Mouse (Mus musculus) thymus, postnatal 25 days (tissue): ENCODE data around the gene Fiz1.

Experiments
- DNase-seq: peaks from one replicate; pipeline ENCODE4 v3.0.0; 2022

Fiz1 gene

DNA sequence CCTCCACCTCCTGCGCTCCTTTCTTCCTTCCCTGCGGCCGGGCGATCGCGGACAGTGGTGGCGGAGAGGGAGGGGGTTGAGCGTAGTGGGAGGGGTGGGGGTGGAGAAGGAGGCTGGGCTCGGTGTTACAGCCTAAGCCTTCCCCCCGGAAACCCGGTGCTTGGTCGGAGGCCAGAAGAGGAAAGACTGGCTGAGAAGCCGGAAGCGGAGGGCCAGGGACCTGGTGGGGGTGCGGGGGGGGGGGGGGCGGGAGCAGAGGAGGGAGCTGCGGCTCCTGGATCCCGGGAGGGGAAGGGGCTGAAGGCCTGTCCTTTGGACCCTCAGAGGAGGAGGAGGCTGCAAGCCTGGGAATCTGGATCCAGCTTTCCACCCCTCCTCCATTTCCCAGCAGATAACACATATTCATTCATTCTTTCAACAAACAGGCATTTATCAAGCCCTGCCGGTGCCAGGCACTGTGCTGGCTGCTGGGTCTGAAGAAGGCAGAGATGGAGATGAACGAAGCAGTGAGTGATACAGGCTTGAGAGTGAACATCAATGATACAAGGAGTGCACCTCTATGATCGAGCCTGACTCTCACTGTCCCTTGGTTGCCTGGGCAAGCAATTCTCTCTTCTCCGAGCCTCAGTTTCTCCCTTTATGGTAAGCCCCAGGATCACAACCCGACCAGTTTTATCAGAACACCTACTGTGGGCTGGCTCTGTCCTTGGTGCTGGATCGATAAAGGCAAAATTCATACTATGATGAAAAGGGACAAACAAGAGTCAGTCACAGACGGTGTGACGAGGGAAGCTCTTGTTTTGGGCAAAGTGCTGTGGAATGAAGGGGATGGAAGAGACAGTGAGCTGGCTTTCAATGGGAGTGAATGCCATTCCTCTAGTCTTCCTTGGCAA lies 18.2 kb downstream of the Fiz1 start, which contains the start of gene Zfp579:
Gene Zfp579, minus strand, starts transcription at position 156 of the 893 bp plus-strand sequence.
- DNase-seq: peak; percentile 90

DNA sequence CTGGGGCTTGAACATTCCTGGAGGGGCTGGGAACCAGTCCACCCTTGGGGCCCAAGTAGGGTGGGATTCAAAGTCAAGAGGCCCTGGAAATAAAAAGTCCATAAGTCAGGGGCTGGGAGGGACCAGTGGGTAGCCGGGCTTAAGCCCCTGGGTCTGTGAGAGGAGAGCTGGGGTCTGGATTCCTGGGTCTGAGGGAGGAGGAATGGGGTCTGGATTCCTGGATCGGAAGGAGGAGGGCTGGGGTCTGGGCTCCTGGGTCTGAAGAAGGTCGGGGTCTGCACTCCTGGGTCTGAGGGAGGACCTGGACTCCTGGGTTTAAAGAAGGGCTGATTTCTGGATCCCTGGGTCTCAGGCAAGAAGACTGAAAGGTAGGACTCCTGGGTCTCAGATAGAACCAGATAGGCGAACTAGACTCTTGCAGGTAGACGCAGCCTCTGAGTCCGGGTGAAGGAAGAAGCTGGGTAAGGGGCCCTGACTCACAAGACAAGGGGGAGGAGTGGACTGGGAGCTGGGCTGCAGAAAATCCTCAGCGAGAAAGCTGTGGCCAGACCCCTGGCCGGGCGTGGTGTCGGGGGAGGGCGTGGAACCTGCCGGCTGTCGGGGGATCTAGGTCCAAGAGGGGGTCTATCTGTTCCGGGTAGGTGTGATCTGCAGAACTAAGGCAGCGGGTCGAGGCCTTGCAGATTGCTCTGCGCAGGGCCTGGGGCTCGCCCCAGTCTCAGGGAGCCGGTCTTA lies 19.1 kb downstream of the Fiz1 start:
- no peak for DNase-seq

DNA sequence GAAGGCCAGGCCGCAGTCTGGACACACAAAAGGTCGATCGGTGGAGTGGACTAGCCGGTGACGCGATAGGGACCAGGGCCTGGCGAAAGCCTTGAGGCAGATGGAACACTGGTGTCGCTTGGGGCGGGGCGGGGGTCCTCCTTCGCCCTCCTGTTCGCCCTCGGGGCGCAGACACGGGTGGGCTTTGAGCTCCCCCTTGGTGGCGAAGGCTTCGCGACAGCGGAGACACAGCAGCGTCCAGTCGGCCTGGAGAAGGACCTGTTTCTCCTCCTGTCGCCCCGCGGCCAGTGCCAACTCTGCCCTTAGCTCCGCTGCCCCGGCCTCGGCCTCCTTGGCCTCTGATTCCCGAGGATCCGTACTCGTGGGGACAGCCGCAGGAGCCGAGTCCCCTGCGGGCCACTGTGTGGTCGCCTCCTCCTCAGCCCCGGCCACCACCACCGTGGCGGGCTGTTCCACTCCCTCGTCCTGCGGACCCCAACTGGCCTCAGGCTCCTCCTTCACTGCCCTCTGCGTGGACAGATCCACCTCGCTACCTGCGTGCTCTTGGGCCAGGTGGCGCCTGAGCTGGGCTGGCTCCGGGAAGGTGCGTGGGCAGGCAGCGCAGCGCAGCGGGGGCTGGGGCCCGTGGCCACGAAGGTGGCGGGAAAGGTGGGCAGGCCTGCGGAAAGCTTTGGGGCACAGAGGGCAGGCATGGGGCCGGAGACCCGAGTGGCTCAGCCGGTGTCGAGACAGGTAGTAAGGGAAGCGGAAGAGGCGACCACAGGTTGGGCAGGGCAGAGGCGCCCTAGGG lies 20.3 kb downstream of the Fiz1 start:
- DNase-seq: no peak

DNA sequence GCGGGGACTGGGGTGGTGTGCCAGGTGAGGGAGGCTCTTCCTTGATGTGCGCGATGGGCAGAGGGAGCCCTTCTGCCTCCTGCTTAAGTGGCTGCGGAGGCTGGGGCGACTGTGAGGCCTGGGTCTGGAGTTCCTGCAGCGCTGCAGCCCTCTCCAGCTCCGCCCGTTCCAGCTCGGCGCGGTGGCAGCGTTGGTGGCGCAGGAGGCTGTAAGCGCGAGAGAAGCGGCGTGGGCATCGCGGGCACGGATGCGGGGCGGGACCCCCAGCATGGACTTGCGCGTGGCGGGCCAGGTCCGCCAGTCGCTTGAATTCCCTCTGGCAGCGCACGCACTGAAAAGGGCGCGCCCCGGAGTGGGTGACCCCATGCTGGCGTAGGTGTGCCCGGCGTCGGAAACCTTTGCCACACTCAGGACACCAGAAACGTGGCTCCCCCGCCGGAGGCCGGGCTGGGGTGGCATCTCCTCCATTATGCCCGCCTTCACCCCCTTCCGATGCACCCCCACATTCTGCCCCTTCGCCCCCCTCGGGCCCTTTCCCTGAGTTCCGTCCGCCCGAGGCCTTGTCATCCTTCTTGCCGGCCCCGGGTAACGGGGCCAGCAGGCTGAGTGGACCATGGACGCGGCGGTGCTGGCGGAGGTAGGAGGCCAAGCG lies 21.0 kb downstream of the Fiz1 start:
- no peak for DNase-seq

DNA sequence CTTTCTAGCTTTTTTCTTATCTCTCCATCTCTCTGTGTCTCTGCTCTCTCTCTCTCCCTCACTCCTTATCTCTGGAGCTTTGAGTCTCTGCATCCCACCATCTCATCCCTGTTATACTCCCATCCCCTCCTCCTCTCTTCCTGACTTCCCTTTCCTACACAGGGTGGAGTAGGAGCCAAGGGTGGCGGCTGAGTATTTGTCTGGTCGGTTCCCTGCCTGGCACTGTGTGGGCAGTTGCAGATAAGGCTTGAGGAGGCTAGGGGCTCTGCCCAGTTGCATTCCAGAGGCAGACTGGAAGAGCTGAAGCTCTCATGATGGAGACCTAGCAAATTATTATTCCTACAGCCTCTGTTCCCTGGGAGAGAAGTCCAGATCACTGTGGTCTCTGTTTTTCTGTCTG lies 26.2 kb downstream of the Fiz1 start:
- DNase-seq: no peak

DNA sequence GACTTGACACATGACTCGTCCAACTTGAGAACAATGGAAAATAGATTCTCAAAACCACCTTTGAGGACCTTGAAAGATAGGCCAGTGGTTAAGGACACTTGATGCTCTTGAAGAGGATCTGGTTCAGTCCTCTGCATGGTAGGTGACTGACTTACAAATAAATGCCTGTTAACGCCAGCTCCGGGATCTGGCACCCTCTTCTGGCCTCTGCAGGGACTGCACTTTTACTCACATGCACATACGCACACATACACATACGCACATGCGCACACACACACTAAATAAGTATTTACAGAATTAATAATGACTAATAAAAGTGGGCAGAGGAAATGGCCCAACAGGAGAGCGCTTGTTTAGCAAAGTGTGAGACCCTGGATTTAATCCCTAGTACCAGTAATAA lies 37.7 kb downstream of the Fiz1 start:
- no peak for DNase-seq

DNA sequence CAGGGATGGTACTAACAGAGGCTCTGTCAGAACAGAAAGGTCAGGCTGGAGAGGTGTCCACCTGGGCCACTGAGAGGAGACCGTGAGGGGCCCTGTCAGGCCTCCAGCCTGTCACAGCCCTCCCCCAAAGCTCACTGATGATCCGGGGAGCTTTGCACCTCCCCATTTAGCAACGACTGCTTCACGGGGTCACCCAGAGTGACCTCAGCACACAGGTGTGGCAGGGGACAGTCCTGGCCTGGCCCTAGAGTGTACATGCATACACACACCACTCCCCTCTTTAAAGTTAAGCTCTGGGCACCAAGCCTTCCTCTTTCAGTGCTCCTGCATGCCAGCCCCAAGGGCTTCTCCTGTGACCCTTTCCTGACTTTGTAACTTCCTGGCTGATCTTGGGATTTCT lies 39.0 kb downstream of the Fiz1 start:
- DNase-seq: no peak

DNA sequence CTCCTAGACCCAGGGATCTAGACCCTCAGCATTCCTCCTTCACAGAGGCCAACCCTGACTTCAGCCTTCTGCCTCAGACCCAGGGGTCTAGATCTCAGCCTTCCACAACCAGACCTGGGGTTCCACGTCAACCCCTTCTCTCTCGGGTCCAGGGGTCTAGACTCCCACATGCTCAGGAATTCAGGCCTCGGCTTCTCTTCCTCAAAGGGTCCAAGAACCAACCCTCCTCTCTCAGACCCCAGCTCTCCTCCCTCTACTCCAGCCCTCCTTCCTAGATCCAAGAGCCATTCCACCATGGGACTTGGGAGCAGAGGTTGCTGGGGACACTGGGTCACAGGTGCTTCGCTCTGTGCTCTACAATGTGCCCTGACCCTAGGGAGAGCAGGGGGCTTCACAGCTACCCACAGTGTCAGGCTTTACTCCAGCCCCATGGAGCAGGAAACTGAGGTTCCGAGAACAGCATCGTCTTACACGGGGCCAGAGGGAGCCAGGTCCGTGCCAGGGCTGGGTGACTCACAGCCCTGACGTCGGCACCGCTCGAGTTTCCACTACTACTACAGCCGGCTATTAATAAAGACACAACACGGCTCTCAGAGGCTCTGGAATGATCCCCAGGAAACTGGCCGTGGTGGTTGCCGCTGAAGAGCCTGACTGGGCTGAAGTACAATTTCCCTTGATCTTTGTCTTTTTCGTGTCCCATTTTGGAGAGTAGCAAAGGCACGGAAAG lies 42.0 kb downstream of the Fiz1 start:
- no peak for DNase-seq

DNA sequence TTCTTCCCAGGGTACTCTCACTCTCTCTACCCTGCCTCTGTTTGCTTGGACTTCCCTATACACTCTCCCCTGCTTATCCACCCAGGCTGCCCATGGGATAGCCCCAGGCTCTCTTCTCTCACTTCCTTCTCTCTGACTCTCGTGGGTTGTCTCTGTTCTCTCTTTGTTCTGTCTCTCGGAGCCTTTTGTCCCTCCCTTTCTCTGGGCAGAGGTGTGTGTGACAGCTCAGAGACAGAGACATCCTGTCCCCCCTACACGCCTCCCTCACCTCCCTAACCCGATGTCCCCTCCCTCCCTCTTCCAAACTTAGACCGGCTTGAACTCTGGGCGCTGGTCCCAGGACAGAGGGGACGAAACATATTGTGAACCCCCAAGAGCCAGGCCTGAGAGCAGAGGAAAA lies 42.8 kb downstream of the Fiz1 start:
- no peak for DNase-seq

DNA sequence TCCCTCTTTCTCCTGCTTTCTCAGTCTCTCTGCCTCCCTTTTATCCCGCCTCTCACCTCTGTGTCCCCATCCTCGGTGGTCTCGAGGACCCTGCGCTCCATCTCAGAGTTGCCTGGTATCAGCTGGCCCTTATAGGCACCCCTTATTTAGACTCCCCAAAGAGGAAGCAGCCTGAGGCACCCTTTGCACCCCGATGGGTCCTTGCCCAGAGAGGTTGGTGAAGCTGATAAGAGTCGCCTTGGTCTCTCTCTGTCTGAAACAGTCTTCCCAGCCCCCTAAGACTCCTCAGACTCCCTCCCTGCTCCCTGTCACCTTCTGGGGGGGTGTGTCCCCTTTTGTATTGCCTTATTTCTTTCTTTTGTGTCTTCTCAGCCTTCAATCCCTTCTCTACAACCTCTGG lies 43.4 kb downstream of the Fiz1 start, which contains the start of gene Sbk3:
Gene Sbk3, minus strand, starts transcription at position 101 of the 400 bp plus-strand sequence.
- DNase-seq: no peak

DNA sequence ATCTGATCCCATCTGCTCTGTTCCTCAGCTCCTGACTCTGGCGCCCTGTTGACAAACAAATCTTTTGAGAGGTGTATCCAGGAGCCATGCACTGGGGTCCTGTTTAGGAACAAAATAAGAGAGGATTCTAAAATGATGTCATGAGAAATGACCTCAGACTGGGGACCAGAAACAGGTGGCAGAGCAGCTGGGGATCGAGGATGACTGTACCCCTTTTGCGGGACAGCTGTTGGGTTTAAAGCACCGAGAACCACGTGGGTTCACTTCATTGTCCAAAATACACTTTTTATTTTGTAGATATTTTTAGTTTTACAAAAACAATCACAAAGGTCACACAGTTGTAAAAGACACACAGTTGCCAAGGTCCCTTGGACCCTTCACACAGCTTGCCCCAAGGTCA lies 49.5 kb downstream of the Fiz1 start:
- no peak for DNase-seq

DNA sequence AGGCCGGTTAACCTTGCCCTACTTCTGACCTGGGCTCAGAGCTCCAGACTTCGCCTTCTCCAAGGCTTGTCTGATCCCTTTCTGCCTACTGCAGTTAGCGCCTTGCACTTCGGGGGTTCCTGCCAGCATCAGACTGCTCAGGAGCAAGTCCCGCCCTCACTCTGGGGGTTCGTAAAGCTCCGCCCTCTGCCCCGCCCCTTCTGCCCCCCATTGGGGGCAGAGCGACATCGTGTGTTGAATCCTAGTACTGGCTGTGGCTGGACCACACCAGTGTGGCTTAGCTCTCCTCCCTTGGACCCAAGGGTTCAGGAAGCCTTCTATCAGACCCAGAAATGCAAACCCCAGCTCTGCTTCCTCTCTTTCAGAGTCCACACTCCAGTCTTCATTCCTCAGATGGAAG lies 50.2 kb downstream of the Fiz1 start, which contains the start of gene Sbk2:
Gene Sbk2, minus strand, starts transcription at position 135 of the 400 bp plus-strand sequence.
- peak; percentile 87 for DNase-seq

DNA sequence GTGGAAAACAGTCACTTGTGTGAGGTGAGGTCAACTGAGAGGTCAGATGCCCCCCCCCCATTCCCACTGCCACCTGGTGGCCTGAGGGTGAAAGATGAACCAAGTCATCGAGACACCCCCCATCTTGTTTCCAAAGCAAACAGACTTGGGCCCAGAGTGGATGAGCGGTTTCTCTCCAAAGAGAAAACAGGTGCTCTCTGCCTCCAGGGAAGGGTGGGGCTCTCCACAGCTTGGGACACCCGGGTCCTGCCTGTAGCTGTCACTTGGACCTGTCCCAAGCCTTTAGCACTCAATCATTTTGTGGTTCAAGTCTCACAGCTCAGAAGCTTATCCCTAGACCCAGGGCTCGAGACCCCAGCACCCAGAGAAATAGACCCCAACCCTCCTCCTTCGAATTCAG lies 51.0 kb downstream of the Fiz1 start:
- no peak for DNase-seq

DNA sequence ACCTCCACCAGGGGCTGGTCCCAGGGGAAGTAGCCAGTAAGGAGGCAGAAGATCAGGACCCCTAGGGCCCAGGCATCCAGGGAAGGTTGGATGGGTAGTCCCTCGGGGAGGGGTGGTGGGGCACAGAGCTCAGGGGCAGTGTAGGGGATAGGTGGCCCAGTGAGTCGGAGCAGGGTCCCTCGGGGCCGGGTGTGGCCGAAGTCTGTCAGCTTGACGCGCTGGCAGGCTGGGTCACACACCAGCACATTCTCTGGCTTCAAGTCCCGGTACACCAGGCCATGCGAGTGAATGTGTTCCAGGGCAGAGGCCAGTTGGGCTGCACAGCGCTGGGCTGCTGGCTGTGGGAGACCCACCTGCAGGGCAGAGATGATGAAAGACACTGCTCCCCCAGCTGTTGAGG lies 57.1 kb downstream of the Fiz1 start:
- DNase-seq: no peak
